Mouse (Mus musculus) liver, embryonic 15.5 days (tissue): ENCODE results near the gene Fancc. TPM values are rescaled to one million over a fixed set of nuclear protein-coding genes. Genes with fewer than 3 reads are reported as not detected.

ENCODE experiments used
- ATAC-seq: fragments of 200-750 bp; cut with Nextera tagmentation; 2 replicates; pipeline ENCODE4 v1.8.0; 2017; ENCODE audit warnings: moderate number of reproducible peaks, mild to moderate bottlenecking, moderate library complexity; ENCODE audit not compliant: insufficient read depth
- H3K27ac ChIP-seq: fragments of 300-500 bp; sonication (generic); replicated peaks from 2 replicates; pipeline ENCODE4 v1.5.1; 2015; ENCODE audit warnings: mild to moderate bottlenecking, inconsistent platforms
- H3K27me3 ChIP-seq: fragments of 300-500 bp; sonication (generic); 2 replicates; pipeline ENCODE4 v1.6.1; 2015; ENCODE audit warnings: mild to moderate bottlenecking, inconsistent platforms
- H3K36me3 ChIP-seq: fragments of 300-500 bp; sonication (generic); replicated peaks from 2 replicates; pipeline ENCODE4 v1.6.1; 2015; ENCODE audit warnings: moderate library complexity, mild to moderate bottlenecking, inconsistent platforms
- H3K4me1 ChIP-seq: fragments of 300-500 bp; sonication (generic); replicated peaks from 2 replicates; pipeline ENCODE4 v1.6.1; 2015; ENCODE audit warnings: inconsistent platforms
- H3K4me2 ChIP-seq: fragments of 300-500 bp; sonication (generic); 2 replicates; pipeline ENCODE4 v1.6.1; 2015; ENCODE audit warnings: moderate library complexity, mild to moderate bottlenecking, inconsistent platforms
- H3K4me3 ChIP-seq: fragments of 300-500 bp; sonication (generic); replicated peaks from 2 replicates; pipeline ENCODE4 v1.5.1; 2015; ENCODE audit warnings: mild to moderate bottlenecking, inconsistent platforms
- H3K9ac ChIP-seq: fragments of 300-500 bp; sonication (generic); 2 replicates; pipeline ENCODE4 v1.6.1; 2015; ENCODE audit warnings: moderate library complexity, mild to moderate bottlenecking, inconsistent platforms
- H3K9me3 ChIP-seq: fragments of 300-500 bp; sonication (generic); replicated peaks from 2 replicates; pipeline ENCODE4 v1.6.1; 2016; ENCODE audit warnings: inconsistent platforms
- WGBS: fragments of 180-500 bp; shearing (Covaris S2); methylation state at CpG from one replicate; pipeline ENCODE4 v1.1.7; 2015; ENCODE audit warnings: mixed read lengths; ENCODE audit not compliant: insufficient replicate concordance; 5-methylcytosine and 5-hydroxymethylcytosine counted together
- polyA plus RNA-seq: library from polyadenylated mRNA; unstranded; fragments of >200 nt; fragmentation: Nextera tagmentation; extraction: Ambion mirVana; gene quantifications from 2 replicates; pipeline ENCODE4 v1.2.1, GENCODE M21; 2015

Gene Fancc
- polyA plus RNA-seq, 1 experiment from 2014 or later = 8.2 TPM

- no peak overlapping the region for H3K9ac ChIP-seq
- H3K4me3 ChIP-seq = no peak overlapping the region
- peaks cover 54% of the 10 kb centered on the region for H3K36me3 ChIP-seq
- no peaks in the 10 kb centered on the region; the same call in 1 of the 2 replicates for H3K4me1 ChIP-seq
- ATAC-seq = no peak
- H3K4me2 ChIP-seq = no peak overlapping the region
- no peaks in the 10 kb centered on the region for H3K9me3 ChIP-seq
- WGBS = 63% methylated on average over 7 of the region's 7 CpGs
- no peaks in the 10 kb centered on the region for H3K27me3 ChIP-seq
- no peak overlapping the region for H3K27ac ChIP-seq
Measured at GRCm38 (mm10) chr13:63300929-63301328, 196.1 kb downstream of the Fancc start.

DNA sequence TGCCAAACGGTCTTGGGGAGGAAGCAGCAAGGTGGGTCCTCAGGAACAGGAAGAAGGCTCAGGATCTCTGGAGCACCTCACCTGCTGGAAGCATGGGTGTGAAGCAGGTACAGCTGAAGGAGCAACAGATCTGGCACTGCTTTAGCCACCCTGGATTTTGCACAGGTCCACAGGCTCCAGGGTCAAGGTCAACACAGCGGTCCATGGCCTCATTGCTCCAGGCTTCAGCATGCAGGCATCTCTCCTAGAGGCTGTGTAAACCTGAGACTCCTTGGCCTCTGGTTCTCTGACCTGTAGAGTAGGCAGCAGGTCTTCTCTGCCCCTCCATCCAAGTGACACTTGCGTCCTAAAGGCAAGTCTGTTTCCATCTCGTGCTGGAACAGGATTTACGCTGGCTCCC, 198.1 kb downstream of the Fancc start:
- peaks cover 53% of the 10 kb centered on the region for H3K36me3 ChIP-seq
- peaks cover 2% of the 10 kb centered on the region for H3K4me1 ChIP-seq
- H3K4me3 ChIP-seq = no peak overlapping the region
- no peaks in the 10 kb centered on the region for H3K27me3 ChIP-seq
- no peak overlapping the region for H3K27ac ChIP-seq
- H3K9ac ChIP-seq = no peak overlapping the region
- H3K9me3 ChIP-seq = no peaks in the 10 kb centered on the region
- 72% methylated on average over 5 of the region's 5 CpGs for WGBS
- H3K4me2 ChIP-seq = no peak overlapping the region
- ATAC-seq = no peak

DNA sequence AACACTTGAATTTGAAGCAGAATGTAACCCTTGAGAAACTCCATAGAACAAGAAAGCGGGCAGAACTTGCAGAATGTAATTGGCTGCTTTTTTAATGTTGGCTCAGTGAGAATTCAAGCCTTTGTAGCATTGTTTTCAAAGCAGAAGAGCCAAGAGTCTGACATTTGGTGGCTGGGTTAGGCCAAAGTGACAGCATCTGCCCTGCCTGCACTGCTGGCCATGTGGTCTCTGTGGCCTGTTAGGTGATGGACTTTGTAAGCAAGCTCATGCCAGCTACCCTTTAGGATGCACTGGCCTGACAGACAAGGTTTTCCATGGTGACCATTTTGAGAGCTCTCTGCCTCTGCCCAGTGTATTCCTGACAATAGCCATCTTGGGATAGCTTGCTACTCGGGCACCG, 199.1 kb downstream of the Fancc start:
- H3K9me3 ChIP-seq = no peaks in the 10 kb centered on the region
- no peak overlapping the region for H3K27ac ChIP-seq
- no peak overlapping the region for H3K4me3 ChIP-seq
- peaks cover 43% of the 10 kb centered on the region for H3K36me3 ChIP-seq
- ATAC-seq = no peak
- WGBS = 79% methylated on average over 3 of the region's 3 CpGs
- H3K4me2 ChIP-seq = no peak overlapping the region
- H3K4me1 ChIP-seq = peaks cover 8% of the 10 kb centered on the region
- H3K27me3 ChIP-seq = no peaks in the 10 kb centered on the region
- H3K9ac ChIP-seq = no peak overlapping the region

GRCm38 (mm10) chr13:63297003-63297402, 200.1 kb downstream of the Fancc start:
- no peak overlapping the region for H3K4me3 ChIP-seq
- no peaks in the 10 kb centered on the region for H3K9me3 ChIP-seq
- peaks cover 34% of the 10 kb centered on the region for H3K36me3 ChIP-seq
- no peak overlapping the region for H3K9ac ChIP-seq
- ATAC-seq = no peak
- no peak overlapping the region for H3K4me2 ChIP-seq
- no peaks in the 10 kb centered on the region for H3K27me3 ChIP-seq
- H3K4me1 ChIP-seq = peaks cover 8% of the 10 kb centered on the region
- no peak overlapping the region for H3K27ac ChIP-seq
- 72% methylated on average over 2 of the region's 2 CpGs for WGBS

DNA sequence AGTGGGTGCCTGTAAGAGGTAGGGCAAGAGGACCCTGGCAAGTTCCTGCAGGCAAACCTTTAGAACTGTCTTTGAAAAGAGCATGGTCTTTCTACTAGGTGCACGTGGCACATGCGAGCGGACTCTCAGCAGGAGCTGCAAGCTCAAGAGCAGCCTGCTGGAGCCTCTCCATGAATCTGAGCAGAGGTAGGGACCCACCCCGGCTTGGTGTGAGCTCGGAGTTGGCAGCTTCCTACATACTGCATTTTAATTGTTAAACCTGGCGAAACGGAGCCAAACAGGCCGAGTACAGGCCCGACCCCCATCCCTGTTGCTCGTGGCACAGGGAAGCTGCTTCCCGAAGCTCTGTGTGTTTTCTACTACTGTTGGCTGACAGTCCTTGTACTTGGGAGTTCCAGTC, 200.8 kb downstream of the Fancc start:
- no peak overlapping the region for H3K4me2 ChIP-seq
- no peak overlapping the region for H3K4me3 ChIP-seq
- no peak for ATAC-seq
- H3K27ac ChIP-seq = no peak overlapping the region
- H3K27me3 ChIP-seq = no peaks in the 10 kb centered on the region
- H3K9me3 ChIP-seq = no peaks in the 10 kb centered on the region
- no peak overlapping the region for H3K9ac ChIP-seq
- peaks cover 8% of the 10 kb centered on the region for H3K4me1 ChIP-seq
- peaks cover 27% of the 10 kb centered on the region for H3K36me3 ChIP-seq
- 75% methylated on average over 11 of the region's 11 CpGs for WGBS

- Histone ChIP-seq H3K4me3 (no peak overlapping the region), H3K9ac (no peak overlapping the region), H3K36me3 (peaks cover 18% of the 10 kb centered on the region), H3K27me3 (no peaks in the 10 kb centered on the region), H3K27ac (peak overlapping the region; percentile 48), H3K4me1 (peaks cover 8% of the 10 kb centered on the region), H3K4me2 (no peak overlapping the region), H3K9me3 (no peaks in the 10 kb centered on the region)
- 60% methylated on average over 15 of the region's 15 CpGs for WGBS
- peak; percentile 56 for ATAC-seq
Measured at GRCm38 (mm10) chr13:63294359-63295193, 202.5 kb downstream of the Fancc start.

- Histone ChIP-seq H3K9me3 (no peaks in the 10 kb centered on the region), H3K27me3 (no peaks in the 10 kb centered on the region), H3K27ac (peak overlapping the region; percentile 48; the same call in 1 of the 2 replicates), H3K4me3 (no peak overlapping the region), H3K4me2 (no peak overlapping the region), H3K36me3 (peaks cover 10% of the 10 kb centered on the region), H3K9ac (no peak overlapping the region), H3K4me1 (peaks cover 8% of the 10 kb centered on the region)
- WGBS = 76% methylated on average over 3 of the region's 3 CpGs
- ATAC-seq = no peak
Measured at GRCm38 (mm10) chr13:63293647-63294046, 203.4 kb downstream of the Fancc start.

DNA sequence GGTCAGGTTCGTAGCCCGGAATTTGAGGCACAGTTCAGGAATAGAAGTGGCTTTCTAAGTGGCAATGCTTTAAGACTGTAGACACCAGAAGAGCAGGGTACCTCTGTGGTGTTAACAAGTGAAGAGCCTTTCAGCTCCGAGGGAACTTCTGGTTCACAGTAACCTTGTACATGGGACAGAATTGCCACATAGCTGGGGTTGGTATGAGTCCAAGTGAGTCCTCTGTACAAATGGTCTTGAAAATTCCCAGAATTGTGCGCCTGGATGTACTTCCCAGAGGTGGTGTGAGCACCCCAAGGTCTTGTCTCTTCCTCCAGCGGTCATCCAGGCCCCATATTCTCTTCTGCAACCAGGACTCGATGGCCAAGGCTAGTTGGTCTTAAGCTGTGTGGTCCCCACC, 206.1 kb downstream of the Fancc start:
- no peak overlapping the region for H3K27ac ChIP-seq
- no peak overlapping the region for H3K4me2 ChIP-seq
- no peaks in the 10 kb centered on the region for H3K9me3 ChIP-seq
- 76% methylated on average over 6 of the region's 6 CpGs for WGBS
- no peak overlapping the region for H3K9ac ChIP-seq
- H3K4me3 ChIP-seq = no peak overlapping the region
- H3K4me1 ChIP-seq = peaks cover 8% of the 10 kb centered on the region
- no peaks in the 10 kb centered on the region for H3K27me3 ChIP-seq
- ATAC-seq = no peak
- peaks cover 16% of the 10 kb centered on the region for H3K36me3 ChIP-seq

DNA sequence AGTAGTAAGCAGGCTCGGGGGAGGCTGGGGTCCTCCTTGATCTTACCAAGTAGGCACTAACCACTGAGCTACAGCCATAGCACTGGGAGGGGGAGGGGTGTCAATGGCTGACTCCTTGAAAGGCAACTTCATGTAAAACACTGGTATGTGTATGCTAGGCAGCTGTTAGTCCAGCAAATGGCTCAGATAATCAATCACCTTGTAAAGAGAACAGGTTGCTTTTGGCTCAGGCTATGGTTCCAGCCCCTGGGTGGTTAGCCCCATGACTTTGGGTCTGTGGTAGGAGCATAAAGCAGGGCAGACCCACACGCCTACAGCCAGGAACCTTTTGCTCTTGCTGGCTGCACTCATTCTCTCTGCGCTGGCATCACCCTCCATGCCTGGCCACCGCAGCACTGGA, 207.0 kb downstream of the Fancc start:
- Histone ChIP-seq H3K9me3 (no peaks in the 10 kb centered on the region), H3K4me1 (peaks cover 8% of the 10 kb centered on the region), H3K27ac (no peak overlapping the region), H3K9ac (no peak overlapping the region), H3K36me3 (peaks cover 21% of the 10 kb centered on the region), H3K27me3 (no peaks in the 10 kb centered on the region), H3K4me2 (no peak overlapping the region), H3K4me3 (no peak overlapping the region)
- WGBS = 71% methylated on average over 4 of the region's 4 CpGs
- no peak for ATAC-seq

DNA sequence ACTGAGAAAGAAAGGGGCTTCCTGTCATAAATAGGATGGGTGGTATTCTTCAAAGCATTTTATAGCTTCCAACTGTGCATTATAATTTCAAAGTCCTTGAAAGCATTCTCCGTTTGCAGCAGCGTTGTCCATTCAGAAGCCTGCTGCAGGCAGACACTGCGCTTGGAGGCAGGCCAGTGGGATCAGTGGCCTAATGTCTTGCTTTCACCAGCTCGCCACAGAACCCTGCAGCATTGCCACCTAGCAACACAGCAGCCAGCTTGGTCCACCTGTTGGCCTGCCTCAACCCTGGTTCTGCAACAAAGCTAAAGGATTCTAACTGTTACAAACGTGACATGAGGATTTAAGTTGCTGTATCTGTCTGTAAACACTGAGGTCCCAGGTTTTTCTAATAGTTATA, 207.4 kb downstream of the Fancc start:
- no peak overlapping the region for H3K9ac ChIP-seq

DNA sequence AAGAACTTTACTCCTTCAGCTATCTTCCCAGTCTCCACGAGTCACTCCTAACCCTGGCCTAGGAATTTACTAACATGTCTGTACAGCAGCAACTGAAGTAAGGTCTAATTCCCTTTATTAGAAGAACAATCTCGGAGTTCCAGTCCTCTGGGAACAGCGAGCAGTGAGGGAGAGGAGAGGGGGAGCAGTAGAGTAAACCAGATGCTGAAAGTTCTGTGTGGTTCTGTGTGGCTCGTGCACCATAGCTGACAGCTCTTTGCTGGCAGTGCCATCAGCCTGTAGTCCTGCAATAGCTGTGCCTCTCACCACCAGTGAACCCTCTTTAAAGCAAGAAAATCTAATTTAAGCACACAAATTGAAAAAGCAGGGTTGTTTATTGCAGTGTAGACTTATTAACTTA, 207.9 kb downstream of the Fancc start:
- no peak overlapping the region for H3K27ac ChIP-seq
- 62% methylated on average over 4 of the region's 4 CpGs for WGBS
- H3K36me3 ChIP-seq = peaks cover 23% of the 10 kb centered on the region
- no peak overlapping the region for H3K4me3 ChIP-seq
- no peaks in the 10 kb centered on the region for H3K27me3 ChIP-seq
- H3K9me3 ChIP-seq = no peaks in the 10 kb centered on the region
- H3K4me2 ChIP-seq = no peak overlapping the region
- H3K4me1 ChIP-seq = peaks cover 8% of the 10 kb centered on the region
- no peak for ATAC-seq
- no peak overlapping the region for H3K9ac ChIP-seq

More for the DNA sequence above, 207.4 kb downstream of the Fancc start:
- 82% methylated on average over 5 of the region's 5 CpGs for WGBS
- Histone ChIP-seq H3K9me3 (no peaks in the 10 kb centered on the region), H3K36me3 (peaks cover 23% of the 10 kb centered on the region), H3K4me1 (peaks cover 8% of the 10 kb centered on the region), H3K27me3 (no peaks in the 10 kb centered on the region), H3K27ac (no peak overlapping the region), H3K4me3 (no peak overlapping the region), H3K4me2 (no peak overlapping the region)
- no peak for ATAC-seq
